Mouse (Mus musculus): ENCODE results near the gene Uqcc1. TPM values are rescaled to one million over a fixed set of nuclear protein-coding genes. Genes with fewer than 3 reads are reported as not detected.
"Not testable (repeated sequence)": the region's sequence is repeated elsewhere in the genome, so short reads cannot be mapped to it uniquely, and the experiment has no call there.

Uqcc1 gene
- total RNA-seq, 2 experiments from 2014 or later, result 122 to 139 TPM

GRCm38 (mm10) chr2:155939897-155940529, 9.9 kb upstream of the Uqcc1 start:
- DNase-seq (ENCODE audit: low spot score in 2 of 2), result no peak

GRCm38 (mm10) chr2:155928711-155929345, 1.3 kb downstream of the Uqcc1 start:
- DNase-seq (ENCODE audit: low spot score in 2 of 2), result no peak

- not testable (repeated sequence) for DNase-seq (ENCODE audit: low spot score in 2 of 2)
Measured at GRCm38 (mm10) chr2:155925213-155925612, 4.9 kb downstream of the Uqcc1 start.

- no peak for DNase-seq (ENCODE audit: low spot score in 2 of 2)
Measured at GRCm38 (mm10) chr2:155923143-155923542, 7.0 kb downstream of the Uqcc1 start.

GRCm38 (mm10) chr2:155914684-155915083, 15.4 kb downstream of the Uqcc1 start:
- no peak for DNase-seq (ENCODE audit: low spot score in 2 of 2)

- no peak for DNase-seq (ENCODE audit: low spot score in 2 of 2)
Measured at GRCm38 (mm10) chr2:155903632-155904008, 26.5 kb downstream of the Uqcc1 start.

- DNase-seq (ENCODE audit: low spot score in 2 of 2), result no peak
Measured at GRCm38 (mm10) chr2:155902989-155903631, 27.0 kb downstream of the Uqcc1 start.

- no peak for DNase-seq (ENCODE audit: low spot score in 2 of 2)
Measured at GRCm38 (mm10) chr2:155895046-155895735, 34.9 kb downstream of the Uqcc1 start.

GRCm38 (mm10) chr2:155894307-155895045, 35.6 kb downstream of the Uqcc1 start:
- DNase-seq (ENCODE audit: low spot score in 2 of 2), result no peak

- DNase-seq (ENCODE audit: low spot score in 2 of 2), result no peak
Measured at GRCm38 (mm10) chr2:155886776-155887175, 43.3 kb downstream of the Uqcc1 start.

GRCm38 (mm10) chr2:155885271-155885697, 44.8 kb downstream of the Uqcc1 start:
- no peak for DNase-seq (ENCODE audit: low spot score in 2 of 2)

- no peak for DNase-seq (ENCODE audit: low spot score in 2 of 2)
Measured at GRCm38 (mm10) chr2:155882087-155882486, 48.0 kb downstream of the Uqcc1 start.

- DNase-seq (ENCODE audit: low spot score in 2 of 2), result peak in 1 of 2 experiments; percentile 24
Measured at GRCm38 (mm10) chr2:155878964-155879876, 50.9 kb downstream of the Uqcc1 start.

- DNase-seq (ENCODE audit: low spot score in 2 of 2), result no peak
Measured at GRCm38 (mm10) chr2:155873636-155874035, 56.5 kb downstream of the Uqcc1 start.

GRCm38 (mm10) chr2:155872930-155873507, 57.1 kb downstream of the Uqcc1 start:
- no peak for DNase-seq (ENCODE audit: low spot score in 2 of 2)

- no peak for DNase-seq (ENCODE audit: low spot score in 2 of 2)
Measured at GRCm38 (mm10) chr2:155872486-155872885, 57.6 kb downstream of the Uqcc1 start.

GRCm38 (mm10) chr2:155869772-155870171, 60.3 kb downstream of the Uqcc1 start:
- DNase-seq (ENCODE audit: low spot score in 2 of 2), result no peak

GRCm38 (mm10) chr2:155868320-155868719, 61.8 kb downstream of the Uqcc1 start:
- DNase-seq (ENCODE audit: low spot score in 2 of 2), result no peak

- no peak for DNase-seq (ENCODE audit: low spot score in 2 of 2)
Measured at GRCm38 (mm10) chr2:155863301-155863867, 66.7 kb downstream of the Uqcc1 start.

Measured in adrenal gland, adult 18-20 months (tissue).